Mouse (Mus musculus) Patski (cell line): ENCODE measurements around the gene Pofut2. TPM values are rescaled to one million over a fixed set of nuclear protein-coding genes. Genes with fewer than 3 reads are reported as not detected.
A peak's percentile ranks its signal among the peaks of the same experiment; 100 is the strongest.

ENCODE experiments used
- ATAC-seq: fragments of 100-300 bp; one replicate; pipeline ENCODE4 v1.8.0; 2021
- CTCF ChIA-PET: fragments of 350-600 bp; sonication (Branson Sonifier 250); formaldehyde crosslinking; loops from one replicate; lab custom pipeline; 2022; ENCODE audit warnings: inconsistent platforms; lab: Charles Lee
- POLR2A ChIA-PET: fragments of 350-600 bp; sonication (Branson Sonifier 250); formaldehyde crosslinking; loops from one replicate; lab custom pipeline; 2022; ENCODE audit warnings: antibody characterized with exemption, inconsistent platforms; lab: Charles Lee
- DNase-seq: peaks from one replicate; pipeline ENCODE4 v3.0.0-alpha.2; 2011; ENCODE audit warnings: low read depth, low spot score
- H3K27me3 ChIP-seq: fragments of 371-371 bp; one replicate; pipeline ENCODE4 v1.5.1; 2021
- CTCF ChIP-seq: fragments of 100-300 bp; IDR thresholded peaks from one replicate; pipeline ENCODE4 v1.5.1; 2021
- in situ Hi-C: fragments of 300-500 bp; cut with MboI; formaldehyde crosslinking; loops from 3 replicates; pipeline ENCODE4 v1.11.1; 2018; ENCODE audit warnings: low pct_unique_long_range_greater_than_20kb, mixed read lengths
- polyA plus RNA-seq: library from polyadenylated mRNA; unstranded; gene quantifications from one replicate; pipeline ENCODE4 v1.2.3, GENCODE M21; 2021

Pofut2 gene
- polyA plus RNA-seq, 1 experiment from 2014 or later: 121 TPM

DNA sequence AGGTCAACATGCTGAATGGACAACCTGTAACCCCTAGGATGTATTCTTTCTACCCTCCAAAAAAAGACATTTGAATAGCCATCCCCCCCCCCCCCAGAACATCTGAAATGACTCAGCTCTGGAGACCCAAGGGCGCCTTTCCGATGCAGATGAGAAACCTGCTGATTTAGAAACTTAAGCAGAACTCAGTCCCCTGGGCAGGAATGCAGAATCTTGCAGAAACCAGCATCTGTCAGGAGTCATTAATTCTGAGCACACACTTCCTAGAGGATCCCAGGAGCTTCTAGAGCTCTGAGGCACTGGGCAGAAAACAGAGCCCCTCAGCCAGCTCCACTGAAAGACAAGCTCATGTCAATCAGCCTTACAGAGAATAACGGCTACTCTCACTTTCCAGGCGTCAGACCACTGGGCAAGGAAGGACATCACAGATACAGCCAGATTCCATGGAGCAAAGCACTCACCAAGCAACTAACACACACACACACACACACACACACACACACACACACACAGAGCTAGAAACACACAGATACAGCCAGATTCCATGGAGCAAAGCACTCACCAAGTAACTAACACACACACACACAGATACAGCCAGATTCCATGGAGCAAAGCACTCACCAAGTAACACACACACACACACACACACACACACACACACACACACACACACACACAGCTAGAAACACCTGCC lies 46.0 kb downstream of the Pofut2 start:
- in situ Hi-C loops: no loop called here
- no peak for DNase-seq
- TF ChIP-seq CTCF: no peak
- H3K27me3 ChIP-seq: no peaks in the 10 kb centered on the region
- peak; percentile 71 for ATAC-seq
- CTCF ChIA-PET: interaction anchor here (0.9 to 1.6 kb wide), 4 partner anchors 10 to 26 kb away, joined by 3 to 5 read pairs (median 4); no protein-coding TSS in a partner anchor
- POLR2A ChIA-PET: interaction anchor here (0.7 to 1.4 kb wide), 2 partner anchors 28 to 136 kb away, joined by 4 to 6 read pairs; no protein-coding TSS in a partner anchor

DNA sequence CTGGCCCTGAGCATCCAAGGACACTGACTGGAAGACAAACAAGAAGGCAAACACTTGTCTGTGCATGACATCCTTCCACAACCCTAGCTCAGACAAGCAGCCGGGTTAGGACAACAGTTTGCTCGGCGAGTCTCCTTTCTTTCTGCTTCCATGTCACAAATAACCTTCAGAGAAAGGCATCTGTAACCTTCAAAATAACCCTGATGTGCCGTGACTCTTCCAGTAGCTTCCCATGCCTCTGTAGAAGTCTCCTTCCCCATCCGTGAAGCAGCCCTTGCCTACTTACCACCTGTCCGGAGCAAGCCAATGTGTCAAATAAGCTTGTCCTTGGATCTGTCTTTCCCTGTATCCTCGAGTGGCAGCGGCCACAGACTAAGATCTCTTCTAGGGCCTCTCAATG lies 46.7 kb downstream of the Pofut2 start:
- TF ChIP-seq CTCF: no peak
- CTCF ChIA-PET: interaction anchor here (1.6 kb wide), 1 partner anchor 14 kb away, joined by 3 read pairs; no protein-coding TSS in a partner anchor

DNA sequence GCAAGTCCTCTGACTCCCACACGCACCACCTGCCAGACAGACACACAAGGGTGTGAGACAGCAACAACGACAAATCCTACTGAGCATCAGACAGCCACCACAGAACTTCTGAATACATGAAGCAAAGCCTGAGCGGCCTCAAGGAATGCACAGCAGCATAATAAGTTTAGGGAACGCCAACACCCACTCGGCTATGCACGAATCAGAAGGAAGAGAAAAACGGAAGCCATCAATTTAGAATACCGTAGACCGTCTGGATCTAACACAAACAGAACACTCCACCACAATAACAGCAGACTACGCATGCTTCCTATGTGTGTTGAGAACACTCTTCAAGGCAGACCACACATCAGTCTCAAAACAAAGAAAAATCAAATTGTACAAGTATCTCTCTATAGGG lies 50.0 kb downstream of the Pofut2 start:
- TF ChIP-seq CTCF: no peak
- no peak for ATAC-seq
- CTCF ChIA-PET: no interaction called here

More for the DNA sequence above, 46.7 kb downstream of the Pofut2 start:
- DNase-seq (no peak), ATAC-seq (no peak)
- POLR2A ChIA-PET: interaction anchor here (1.4 kb wide), 1 partner anchor 27 kb away, joined by 4 read pairs; no protein-coding TSS in a partner anchor
- in situ Hi-C loops: no loop called here
- H3K27me3 ChIP-seq: no peaks in the 10 kb centered on the region

DNA sequence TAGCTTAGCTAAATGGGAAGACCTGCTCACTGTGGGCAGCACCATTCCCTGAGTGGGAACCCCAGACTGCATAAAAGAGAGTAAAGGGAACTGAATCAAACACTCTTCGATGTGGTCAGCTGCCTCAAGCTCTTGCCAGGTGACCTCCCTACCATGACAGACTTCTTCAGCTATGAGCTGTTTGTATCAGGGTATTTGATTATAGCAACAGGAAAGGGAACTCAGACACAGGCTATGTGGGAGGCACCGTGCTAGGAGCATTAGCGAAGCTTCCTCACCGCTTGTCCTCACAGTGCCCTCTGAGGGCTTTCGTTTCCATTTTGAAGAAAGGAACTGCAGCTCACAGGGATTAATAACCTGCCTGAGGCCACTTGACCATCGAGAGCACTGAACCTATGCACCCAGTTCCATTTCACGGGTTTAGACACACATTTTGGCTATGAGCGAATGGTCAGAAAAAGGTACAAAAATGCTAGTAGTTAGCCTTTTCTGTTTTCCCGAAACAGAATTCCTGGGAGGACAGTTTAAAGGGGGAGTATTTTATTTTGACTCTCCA lies 55.8 kb downstream of the Pofut2 start:
- DNase-seq: peak; percentile 55
- TF ChIP-seq CTCF: no peak
- in situ Hi-C loops: no loop called here
- no peaks in the 10 kb centered on the region for H3K27me3 ChIP-seq
- ATAC-seq: peak; percentile 67
- ChIA-PET CTCF (interaction anchor here (0.7 to 1.4 kb wide), 5 partner anchors 10 to 25 kb away, joined by 3 to 4 read pairs (median 4); no protein-coding TSS in a partner anchor), POLR2A (no interaction called here)

More for the DNA sequence above, 50.0 kb downstream of the Pofut2 start:
- H3K27me3 ChIP-seq: no peaks in the 10 kb centered on the region
- POLR2A ChIA-PET: no interaction called here
- no peak for DNase-seq
- in situ Hi-C loops: no loop called here

DNA sequence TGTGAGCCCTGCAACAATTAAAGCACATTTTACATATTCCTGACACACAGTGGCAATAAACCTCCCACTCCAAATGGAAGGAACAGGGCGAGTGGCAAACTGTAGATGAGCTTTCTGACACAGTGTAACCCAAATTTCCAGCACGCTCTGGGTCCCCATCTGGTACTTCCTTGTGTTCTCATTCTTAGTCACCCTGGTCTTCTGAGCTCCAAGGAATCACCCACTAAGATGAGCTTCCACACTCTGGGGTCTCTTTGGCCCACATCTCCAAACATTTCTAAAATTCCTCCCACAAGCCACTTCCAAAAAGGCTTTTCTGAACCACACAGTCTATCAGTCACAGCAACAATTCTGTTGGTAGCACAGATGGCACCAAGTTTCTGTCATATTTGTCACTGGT lies 56.7 kb downstream of the Pofut2 start:
- H3K27me3 ChIP-seq: no peaks in the 10 kb centered on the region
- DNase-seq: no peak
- POLR2A ChIA-PET: interaction anchor here (0.7 kb wide), 1 partner anchor 236 kb away, joined by 3 read pairs; no protein-coding TSS in a partner anchor
- no peak for TF ChIP-seq CTCF
- CTCF ChIA-PET: interaction anchor here (1.2 to 1.7 kb wide), 3 partner anchors 8 to 11 kb away, joined by 4 read pairs; no protein-coding TSS in a partner anchor
- in situ Hi-C loops: no loop called here
- no peak for ATAC-seq

Other genes with a start within 250 kb of the Pofut2 start
- gene Slc19a1, start 227.0 kb upstream of the Pofut2 start, polyA plus RNA-seq: 18.0 TPM
- 449 TPM for gene Col18a1, start 92.7 kb upstream of the Pofut2 start, polyA plus RNA-seq
- gene Adarb1, start 159.1 kb downstream of the Pofut2 start, polyA plus RNA-seq: 12.4 TPM